Mouse (Mus musculus) G1E (cell line): ENCODE results near the gene Cyth4. TPM values are rescaled to one million over a fixed set of nuclear protein-coding genes. Genes with fewer than 3 reads are reported as not detected.

Experiments
- ATAC-seq: 2 replicates; pipeline ENCODE4 v1.8.0; 2016; ENCODE audit warnings: mild to moderate bottlenecking; ENCODE audit not compliant: insufficient number of reproducible peaks, poor library complexity, low FRiP score, severe bottlenecking; ENCODE audit errors: extremely low read depth
- DNase-seq: peaks from one replicate; pipeline ENCODE4 v3.0.0; 2012; ENCODE audit warnings: low spot score
- H3K27me3 ChIP-seq: 2 replicates; pipeline ENCODE4 v1.6.1; 2012; ENCODE audit warnings: mild to moderate bottlenecking, low read length, inconsistent platforms; ENCODE audit not compliant: insufficient read depth
- H3K36me3 ChIP-seq: replicated peaks from 2 replicates; pipeline ENCODE3; 2012; ENCODE audit warnings: mild to moderate bottlenecking, inconsistent platforms
- H3K4me1 ChIP-seq: 2 replicates; pipeline ENCODE4 v1.6.1; 2012; ENCODE audit warnings: low read depth, low read length, inconsistent platforms, mixed read lengths; ENCODE audit not compliant: insufficient read depth
- H3K4me3 ChIP-seq: 2 replicates; pipeline ENCODE4 v1.5.1; 2012; ENCODE audit warnings: low read depth, mild to moderate bottlenecking, inconsistent platforms, low read length, moderate library complexity, mixed read lengths
- H3K9me3 ChIP-seq: replicated peaks from 2 replicates; pipeline ENCODE4 v1.6.1; 2012; ENCODE audit warnings: inconsistent platforms
- CTCF ChIP-seq: IDR thresholded peaks from 2 replicates; pipeline ENCODE4 v1.5.1; 2012; ENCODE audit warnings: low read depth, low read length, inconsistent platforms, mixed read lengths
- GATA1 ChIP-seq: IDR thresholded peaks from 2 replicates; pipeline ENCODE4 v1.6.1; 2012; ENCODE audit warnings: borderline replicate concordance, low read length, inconsistent platforms, mixed read lengths
- GATA2 ChIP-seq: IDR thresholded peaks from 2 replicates; pipeline ENCODE4 v1.6.1; 2012; ENCODE audit warnings: low read depth, low read length, inconsistent platforms, borderline replicate concordance
- POLR2AphosphoS5 ChIP-seq: IDR thresholded peaks from 2 replicates; pipeline ENCODE4 v1.6.1; 2012; ENCODE audit warnings: low read depth, low read length, inconsistent platforms; ENCODE audit not compliant: insufficient replicate concordance
- TAL1 ChIP-seq: conservative IDR thresholded peaks from 2 replicates; pipeline ENCODE4 v1.6.1; 2012; ENCODE audit warnings: low read depth, low read length, inconsistent platforms, mixed read lengths
- polyA plus RNA-seq: library from polyadenylated mRNA; stranded (reverse); fragments of >175 nt; gene quantifications from 2 replicates; pipeline ENCODE4 v1.2.3, GENCODE M21; 2012
- total RNA-seq, 2 experiments: library from RNA; stranded (forward) in 1 of 2; stranded (reverse) in 1 of 2; fragments of 200-1000 nt in 1 of 2; fragments of >200 nt in 1 of 2; fragmentation: Nextera tagmentation in 1 of 2; gene quantifications; 2 replicates each; pipeline ENCODE4 v1.2.3; 2014 to 2017

Gene Cyth4
- total and polyA plus RNA-seq, 3 experiments: 0.26 to 1.4 TPM; not detected in 1

GRCm38 (mm10) chr15:78557693-78558535 is 38.9 kb upstream of the Cyth4 start:
- H3K9me3 ChIP-seq: no peaks in the 10 kb centered on the region
- ATAC-seq (no peak), DNase-seq (no peak)
- no peak overlapping the region for H3K4me3 ChIP-seq
- H3K27me3 ChIP-seq: peaks cover 43% of the 10 kb centered on the region
- TF ChIP-seq GATA2 (no peak), POLR2AphosphoS5 (peak; percentile 75; the same call in 1 of the 2 replicates), CTCF (no peak)
- H3K4me1 ChIP-seq: peaks cover 58% of the 10 kb centered on the region
- peaks cover 31% of the 10 kb centered on the region for H3K36me3 ChIP-seq

GRCm38 (mm10) chr15:78559141-78559979 is 37.5 kb upstream of the Cyth4 start:
- H3K27me3 ChIP-seq: peaks cover 35% of the 10 kb centered on the region
- peaks cover 46% of the 10 kb centered on the region for H3K36me3 ChIP-seq
- no peak for TF ChIP-seq GATA1
- no peak overlapping the region for H3K4me3 ChIP-seq
- H3K9me3 ChIP-seq: no peaks in the 10 kb centered on the region
- ATAC-seq: no peak
- H3K4me1 ChIP-seq: peaks cover 73% of the 10 kb centered on the region
- no peak for DNase-seq

GRCm38 (mm10) chr15:78563344-78563743 is 33.5 kb upstream of the Cyth4 start:
- ATAC-seq (no peak), DNase-seq (no peak)
- H3K36me3 ChIP-seq: peaks cover 85% of the 10 kb centered on the region
- H3K27me3 ChIP-seq: peaks cover 4% of the 10 kb centered on the region
- no peaks in the 10 kb centered on the region for H3K9me3 ChIP-seq
- peaks cover 94% of the 10 kb centered on the region for H3K4me1 ChIP-seq
- TF ChIP-seq POLR2AphosphoS5 (peak; percentile 76; the same call in 1 of the 2 replicates), GATA1 (no peak), TAL1 (no peak), GATA2 (no peak), CTCF (no peak)
- peak overlapping the region; percentile 46; the same call in 1 of the 2 replicates for H3K4me3 ChIP-seq

- no peaks in the 10 kb centered on the region for H3K27me3 ChIP-seq
- DNase-seq: peak; percentile 88
- peaks cover 91% of the 10 kb centered on the region for H3K36me3 ChIP-seq
- ATAC-seq: peak; percentile 50; the same call in 1 of the 2 replicates
- peaks cover 96% of the 10 kb centered on the region for H3K4me1 ChIP-seq
- H3K9me3 ChIP-seq: no peaks in the 10 kb centered on the region
- TF ChIP-seq GATA1 (no peak), POLR2AphosphoS5 (no peak), GATA2 (no peak), TAL1 (no peak), CTCF (no peak)
- peak overlapping the region; percentile 63; the same call in 1 of the 2 replicates for H3K4me3 ChIP-seq
These were observed 32.9 kb upstream of the Cyth4 start for GRCm38 (mm10) chr15:78563937-78564336.

- H3K36me3 ChIP-seq: peaks cover 97% of the 10 kb centered on the region
- H3K4me1 ChIP-seq: peaks cover 97% of the 10 kb centered on the region
- H3K9me3 ChIP-seq: no peaks in the 10 kb centered on the region
- DNase-seq (peak; percentile 68), ATAC-seq (peak; percentile 68)
- no peak for TF ChIP-seq GATA1
- TF ChIP-seq POLR2AphosphoS5: no peak
- TF ChIP-seq CTCF: no peak
- peak; percentile 57; the same call in 1 of the 2 replicates for TF ChIP-seq TAL1
- no peak for TF ChIP-seq GATA2
- no peaks in the 10 kb centered on the region for H3K27me3 ChIP-seq
- H3K4me3 ChIP-seq: peak overlapping the region; percentile 63; the same call in 1 of the 2 replicates
These were observed 31.9 kb upstream of the Cyth4 start for GRCm38 (mm10) chr15:78564764-78565435.
